Mouse (Mus musculus) cerebellum, adult 11 months (tissue): ENCODE measurements around the gene Wasf2.

Experiments used
- DNase-seq: peaks from one replicate; pipeline ENCODE4 v3.0.0; 2022

Wasf2 gene

DNA sequence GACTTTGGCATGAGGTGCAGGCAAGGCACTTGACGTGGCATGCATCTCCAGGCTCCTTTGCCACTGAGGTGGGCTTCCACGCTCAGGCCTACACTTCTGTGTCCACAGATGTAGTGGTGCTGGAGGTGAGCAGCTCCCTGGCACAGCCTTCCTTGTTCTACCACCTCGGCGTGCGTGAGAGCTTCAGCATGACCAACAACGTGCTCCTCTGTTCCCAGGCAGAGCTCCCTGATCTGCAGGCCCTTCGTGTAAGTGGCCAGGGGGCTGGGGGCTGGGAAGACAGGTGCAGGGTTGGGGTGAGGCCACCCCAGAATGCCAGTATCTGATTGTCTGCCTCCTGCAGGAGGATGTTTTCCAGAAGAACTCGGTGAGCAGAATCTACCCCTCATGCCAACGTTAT lies 112.4 kb downstream of the Wasf2 start:
- DNase-seq, result no peak

DNA sequence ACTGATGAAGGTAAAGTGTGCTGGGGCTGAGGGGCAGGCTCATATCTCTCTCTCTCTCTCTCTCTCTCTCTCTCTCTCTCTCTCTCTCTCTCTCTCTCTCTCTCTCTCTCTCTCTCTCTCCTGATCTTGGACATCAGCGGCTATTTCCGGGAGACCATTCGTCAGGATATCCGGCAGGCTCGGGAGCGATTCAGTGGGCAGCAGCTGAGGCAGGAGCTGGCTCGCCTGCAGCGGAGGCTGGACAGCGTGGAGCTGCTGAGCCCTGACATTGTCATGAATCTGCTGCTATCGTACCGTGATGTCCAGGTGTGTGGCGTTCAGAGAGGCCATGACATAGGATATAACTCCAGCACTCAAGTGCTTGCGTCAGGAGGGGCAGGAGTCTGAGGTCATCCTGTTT lies 113.2 kb downstream of the Wasf2 start:
- no peak for DNase-seq

DNA sequence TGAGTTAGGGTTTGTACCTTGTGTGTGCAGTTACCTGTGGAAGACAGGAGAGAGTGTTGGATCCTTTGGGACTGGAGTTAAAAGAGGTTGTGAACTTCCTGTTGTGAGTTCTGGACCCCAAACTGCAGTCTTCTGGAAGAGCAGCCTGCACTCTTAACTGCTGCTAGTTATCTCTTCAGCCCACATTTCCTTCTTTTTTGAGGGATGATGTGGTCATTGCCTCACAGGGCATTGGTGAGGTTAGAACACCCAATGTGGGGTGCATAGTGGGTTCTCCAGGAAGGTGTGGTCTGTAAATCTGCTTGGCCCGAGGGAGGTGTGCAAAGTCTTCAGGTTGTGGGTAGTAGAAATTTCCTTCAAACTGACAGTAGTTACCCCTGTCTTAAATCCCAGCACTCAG lies 114.0 kb downstream of the Wasf2 start:
- DNase-seq, result no peak

DNA sequence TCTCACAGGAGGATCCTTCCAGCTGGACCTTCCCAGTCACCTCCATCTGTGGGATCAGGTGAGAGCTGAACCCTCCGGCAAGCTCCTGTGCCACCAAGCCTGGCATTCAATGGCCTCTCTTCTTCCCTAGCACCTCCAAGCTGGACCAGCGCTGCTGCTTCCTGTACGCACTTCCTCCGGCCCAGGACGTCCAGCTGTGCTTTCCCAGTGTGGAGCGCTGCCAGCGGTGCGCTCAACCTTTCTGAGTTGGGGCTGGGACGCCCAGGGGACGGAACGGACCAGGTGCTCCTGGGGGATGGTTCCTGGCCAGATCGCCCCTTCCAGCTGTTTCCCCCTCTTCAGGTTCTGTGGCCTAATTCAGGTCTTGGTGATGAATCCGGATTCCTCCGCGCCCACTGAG lies 116.8 kb downstream of the Wasf2 start:
- DNase-seq, result no peak

DNA sequence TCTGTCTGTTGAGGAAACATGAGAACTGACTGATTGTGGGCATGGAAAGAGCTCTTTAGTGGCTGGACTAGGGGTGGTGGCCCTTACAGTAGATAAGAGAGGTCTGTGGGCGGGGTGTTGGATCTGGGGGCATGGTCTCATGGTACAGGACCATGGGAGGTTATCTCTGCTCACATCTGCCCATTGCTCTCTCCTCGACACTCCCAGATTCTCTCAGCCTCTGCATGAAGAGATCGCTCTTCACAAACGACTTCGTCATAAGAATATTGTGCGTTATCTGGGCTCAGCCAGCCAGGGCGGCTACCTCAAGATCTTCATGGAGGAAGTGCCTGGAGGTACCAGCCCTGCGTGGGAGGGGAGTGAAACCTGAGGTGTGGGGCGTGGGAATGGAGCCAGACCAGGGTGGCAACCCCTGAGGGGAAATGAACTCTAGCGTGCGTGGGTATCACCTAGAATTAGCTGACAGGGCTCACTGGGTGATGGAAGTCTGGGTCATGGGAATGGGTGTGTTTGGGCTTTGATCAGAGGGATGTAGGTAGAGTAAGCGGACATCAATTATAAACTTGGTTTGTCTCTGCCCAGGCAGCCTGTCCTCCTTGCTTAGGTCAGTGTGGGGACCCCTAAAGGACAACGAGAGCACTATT lies 117.6 kb downstream of the Wasf2 start:
- no peak for DNase-seq
